Mouse (Mus musculus) adipocyte (in vitro differentiated cells): ENCODE data around the gene Thra.
A peak's percentile ranks its signal among the peaks of the same experiment; 100 is the strongest.

Experiments
- DNase-seq: peaks from one replicate; pipeline ENCODE4 v3.0.0-alpha.2; 2016; ENCODE audit warnings: low spot score

Gene Thra

GRCm38 (mm10) chr11:98745932-98746853 is 5.8 kb downstream of the Thra start:
- DNase-seq: no peak

GRCm38 (mm10) chr11:98746855-98747693 is 6.6 kb downstream of the Thra start:
- peak; percentile 74 for DNase-seq

- no peak for DNase-seq
Measured at GRCm38 (mm10) chr11:98747804-98748505, 7.5 kb downstream of the Thra start.

GRCm38 (mm10) chr11:98748506-98749416 is 8.3 kb downstream of the Thra start:
- no peak for DNase-seq

GRCm38 (mm10) chr11:98749716-98750115 is 9.3 kb downstream of the Thra start:
- no peak for DNase-seq

GRCm38 (mm10) chr11:98750351-98751201 is 10.1 kb downstream of the Thra start:
- DNase-seq: peak; percentile 92

GRCm38 (mm10) chr11:98751221-98751782 is 10.9 kb downstream of the Thra start:
- DNase-seq: no peak

GRCm38 (mm10) chr11:98752562-98753140 is 12.2 kb downstream of the Thra start:
- no peak for DNase-seq

GRCm38 (mm10) chr11:98753264-98753663 is 12.8 kb downstream of the Thra start:
- no peak for DNase-seq

GRCm38 (mm10) chr11:98754151-98754620 is 13.7 kb downstream of the Thra start:
- DNase-seq: no peak

- peak; percentile 80 for DNase-seq
Measured at GRCm38 (mm10) chr11:98754621-98755181, 14.3 kb downstream of the Thra start.

- DNase-seq: no peak
Measured at GRCm38 (mm10) chr11:98755726-98756380, 15.4 kb downstream of the Thra start.

GRCm38 (mm10) chr11:98756711-98757110 is 16.3 kb downstream of the Thra start:
- DNase-seq: no peak

GRCm38 (mm10) chr11:98761939-98762338 is 21.5 kb downstream of the Thra start:
- no peak for DNase-seq

- DNase-seq: no peak
Measured at GRCm38 (mm10) chr11:98762756-98763501, 22.5 kb downstream of the Thra start.

GRCm38 (mm10) chr11:98763502-98763861 is 23.0 kb downstream of the Thra start:
- DNase-seq: no peak

GRCm38 (mm10) chr11:98764091-98764490 is 23.7 kb downstream of the Thra start:
- DNase-seq: no peak

- DNase-seq: no peak
Measured at GRCm38 (mm10) chr11:98764746-98765145, 24.3 kb downstream of the Thra start.
